Mouse (Mus musculus): ENCODE measurements around the gene Mrs2.

DNA sequence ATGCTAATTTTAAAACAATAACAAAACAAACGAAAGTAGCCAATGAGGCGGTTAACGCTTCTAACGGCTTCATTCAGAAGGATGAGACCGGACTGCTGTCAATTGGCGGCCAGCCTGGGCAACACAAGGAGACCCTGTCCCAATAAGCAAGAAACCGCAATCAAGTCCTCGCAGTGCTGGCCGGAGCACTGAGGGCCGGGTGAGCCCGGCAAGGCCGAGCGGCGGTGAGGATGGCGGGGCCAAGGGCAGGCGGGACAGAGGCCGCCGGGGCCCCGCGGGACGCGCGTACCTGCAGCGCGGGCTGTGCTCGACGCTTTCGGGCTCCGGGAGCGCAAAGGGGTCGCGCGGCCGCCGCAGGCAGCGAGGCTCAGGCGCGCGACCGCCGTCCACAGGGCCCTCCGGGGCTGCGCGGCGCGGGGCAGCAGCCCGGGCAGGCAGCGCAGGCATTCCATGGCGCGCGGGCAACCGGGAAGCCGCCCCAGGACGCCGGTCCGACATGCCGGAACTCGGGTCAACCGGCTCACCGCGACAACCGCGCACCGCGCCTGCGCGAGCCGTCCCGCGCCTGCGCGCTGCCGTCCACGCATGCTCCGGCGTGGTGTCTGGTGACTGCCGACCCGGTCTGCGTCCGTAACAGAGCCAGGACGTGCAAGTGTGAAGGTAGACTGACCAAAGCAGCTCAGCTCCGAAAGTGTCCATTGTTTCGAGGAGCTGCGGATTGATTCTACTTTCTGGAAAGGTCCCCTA is at the start of gene Mrs2:
- TF ChIP-seq POLR2A (IDR thresholded peaks at IDR 0.05; ENCODE audit: borderline replicate concordance, extremely low read depth, low read depth, low read length) (peak; percentile 95; the same call in 1 of the 2 replicates), CTCF (IDR thresholded peaks at IDR 0.05; ENCODE audit: insufficient read depth, low read length) (no peak)
